Mouse (Mus musculus) heart, embryonic 10.5 days (tissue): Measurements from ENCODE around the gene Dusp3. TPM values are rescaled to one million over a fixed set of nuclear protein-coding genes. Genes with fewer than 3 reads are reported as not detected.

Source experiments
- DNase-seq: peaks from one replicate; pipeline ENCODE4 v3.0.0-alpha.2; 2017; ENCODE audit warnings: low spot score
- H3K27ac ChIP-seq: fragments of 300-500 bp; sonication (generic); 2 replicates; pipeline ENCODE4 v1.5.1; 2016; ENCODE audit warnings: mild to moderate bottlenecking
- H3K27me3 ChIP-seq: fragments of 300-500 bp; sonication (generic); 2 replicates; pipeline ENCODE4 v1.6.1; 2016; ENCODE audit warnings: mild to moderate bottlenecking; ENCODE audit not compliant: poor library complexity, insufficient read depth, severe bottlenecking
- H3K36me3 ChIP-seq: fragments of 300-500 bp; sonication (generic); 2 replicates; pipeline ENCODE4 v1.6.1; 2016; ENCODE audit warnings: mild to moderate bottlenecking, moderate library complexity
- H3K4me1 ChIP-seq: fragments of 300-500 bp; sonication (generic); 2 replicates; pipeline ENCODE4 v1.6.1; 2016; ENCODE audit warnings: mild to moderate bottlenecking
- H3K4me3 ChIP-seq: fragments of 300-500 bp; sonication (generic); 2 replicates; pipeline ENCODE4 v1.5.1; 2016; ENCODE audit warnings: mild to moderate bottlenecking, moderate library complexity
- H3K9me3 ChIP-seq: fragments of 300-500 bp; sonication (generic); 2 replicates; pipeline ENCODE4 v1.6.1; 2016; ENCODE audit warnings: mild to moderate bottlenecking, moderate library complexity
- WGBS: fragments of 180-500 bp; shearing (Covaris S2); methylation state at CpG from one replicate; pipeline ENCODE4 v1.1.7; 2016; 5-methylcytosine and 5-hydroxymethylcytosine counted together
- polyA plus RNA-seq: library from polyadenylated mRNA; unstranded; fragments of >200 nt; fragmentation: Nextera tagmentation; extraction: Ambion mirVana; gene quantifications from 2 replicates; pipeline ENCODE4 v1.2.1, GENCODE M21; 2016

Dusp3 gene
- polyA plus RNA-seq, 1 experiment from 2014 or later = 32.3 TPM

- DNase-seq = no peak
- 55% methylated on average over 10 of the region's 10 CpGs for WGBS
- H3K27ac ChIP-seq = peak overlapping the region; percentile 96
- no peaks in the 10 kb centered on the region for H3K9me3 ChIP-seq
- peaks cover 17% of the 10 kb centered on the region for H3K27me3 ChIP-seq
- peak overlapping the region; percentile 87 for H3K4me3 ChIP-seq
- peaks cover 34% of the 10 kb centered on the region for H3K36me3 ChIP-seq
- peaks cover 35% of the 10 kb centered on the region for H3K4me1 ChIP-seq
Measured at GRCm38 (mm10) chr11:101983431-101983921, 3.3 kb downstream of the Dusp3 start.

- WGBS = 35% methylated on average over 6 of the region's 6 CpGs
- Histone ChIP-seq H3K4me1 (peaks cover 40% of the 10 kb centered on the region), H3K27ac (peak overlapping the region; percentile 96), H3K4me3 (peak overlapping the region; percentile 87), H3K27me3 (peaks cover 12% of the 10 kb centered on the region), H3K9me3 (no peaks in the 10 kb centered on the region), H3K36me3 (peaks cover 39% of the 10 kb centered on the region)
- no peak for DNase-seq
Measured at GRCm38 (mm10) chr11:101982981-101983411, 3.8 kb downstream of the Dusp3 start.

- peak overlapping the region; percentile 66 for H3K27ac ChIP-seq
- peaks cover 47% of the 10 kb centered on the region for H3K4me1 ChIP-seq
- no peak overlapping the region; the same call in 1 of the 2 replicates for H3K4me3 ChIP-seq
Measured at GRCm38 (mm10) chr11:101981850-101982249, 5.0 kb downstream of the Dusp3 start.

GRCm38 (mm10) chr11:101980603-101981157, 6.1 kb downstream of the Dusp3 start:
- WGBS = 81% methylated on average over 9 of the region's 9 CpGs
- peaks cover 47% of the 10 kb centered on the region for H3K4me1 ChIP-seq
- H3K27me3 ChIP-seq = no peaks in the 10 kb centered on the region
- no peaks in the 10 kb centered on the region for H3K9me3 ChIP-seq
- no peak overlapping the region for H3K27ac ChIP-seq
- peaks cover 60% of the 10 kb centered on the region for H3K36me3 ChIP-seq
- no peak for DNase-seq
- H3K4me3 ChIP-seq = no peak overlapping the region

More at GRCm38 (mm10) chr11:101981850-101982249, 5.0 kb downstream of the Dusp3 start:
- Histone ChIP-seq H3K9me3 (no peaks in the 10 kb centered on the region), H3K27me3 (peaks cover under 1% of the 10 kb centered on the region; the same call in 1 of the 2 replicates), H3K36me3 (peaks cover 50% of the 10 kb centered on the region)
- WGBS = 59% methylated on average over 12 of the region's 12 CpGs
- DNase-seq = no peak

- H3K4me3 ChIP-seq = no peak overlapping the region
- no peak for DNase-seq
- H3K27ac ChIP-seq = no peak overlapping the region
- no peaks in the 10 kb centered on the region for H3K27me3 ChIP-seq
- H3K9me3 ChIP-seq = no peaks in the 10 kb centered on the region
- peaks cover 69% of the 10 kb centered on the region for H3K36me3 ChIP-seq
- H3K4me1 ChIP-seq = peaks cover 42% of the 10 kb centered on the region
- WGBS = 81% methylated on average over 5 of the region's 5 CpGs
Measured at GRCm38 (mm10) chr11:101979140-101979539, 7.7 kb downstream of the Dusp3 start.

- H3K27ac ChIP-seq = no peak overlapping the region
- no peak overlapping the region for H3K4me3 ChIP-seq
- DNase-seq = no peak
- peaks cover 85% of the 10 kb centered on the region for H3K36me3 ChIP-seq
- no peaks in the 10 kb centered on the region for H3K27me3 ChIP-seq
- H3K9me3 ChIP-seq = no peaks in the 10 kb centered on the region
- WGBS = 95% methylated on average over 7 of the region's 7 CpGs
- H3K4me1 ChIP-seq = peaks cover 24% of the 10 kb centered on the region
Measured at GRCm38 (mm10) chr11:101976949-101977348, 9.9 kb downstream of the Dusp3 start.

GRCm38 (mm10) chr11:101974923-101975322, 11.9 kb downstream of the Dusp3 start:
- H3K27ac ChIP-seq = no peak overlapping the region
- peaks cover 17% of the 10 kb centered on the region for H3K4me1 ChIP-seq
- 47% methylated on average over 9 of the region's 9 CpGs for WGBS
- H3K27me3 ChIP-seq = no peaks in the 10 kb centered on the region
- no peaks in the 10 kb centered on the region for H3K9me3 ChIP-seq
- DNase-seq = no peak
- peaks cover 65% of the 10 kb centered on the region for H3K36me3 ChIP-seq
- no peak overlapping the region for H3K4me3 ChIP-seq

- peaks cover 17% of the 10 kb centered on the region for H3K4me1 ChIP-seq
- no peak overlapping the region for H3K27ac ChIP-seq
- no peak for DNase-seq
- H3K4me3 ChIP-seq = no peak overlapping the region
- no peaks in the 10 kb centered on the region for H3K27me3 ChIP-seq
- peaks cover 57% of the 10 kb centered on the region for H3K36me3 ChIP-seq
- H3K9me3 ChIP-seq = no peaks in the 10 kb centered on the region
- 63% methylated on average over 6 of the region's 6 CpGs for WGBS
Measured at GRCm38 (mm10) chr11:101974181-101974580, 12.6 kb downstream of the Dusp3 start.

- H3K27me3 ChIP-seq = 0 out of 2 replicates have a peak, but pooled peaks cover under 1% of the 10 kb centered on the region
- WGBS = 79% methylated on average over 9 of the region's 9 CpGs
- no peaks in the 10 kb centered on the region for H3K9me3 ChIP-seq
- H3K4me3 ChIP-seq = no peak overlapping the region
- peaks cover 19% of the 10 kb centered on the region for H3K4me1 ChIP-seq
- peaks cover 51% of the 10 kb centered on the region for H3K36me3 ChIP-seq
- H3K27ac ChIP-seq = no peak overlapping the region
- no peak for DNase-seq
Measured at GRCm38 (mm10) chr11:101973496-101973895, 13.3 kb downstream of the Dusp3 start.

GRCm38 (mm10) chr11:101972651-101973050, 14.2 kb downstream of the Dusp3 start:
- H3K9me3 ChIP-seq = no peaks in the 10 kb centered on the region
- peaks cover 17% of the 10 kb centered on the region for H3K4me1 ChIP-seq
- no peak for DNase-seq
- no peak overlapping the region for H3K27ac ChIP-seq
- peaks cover 9% of the 10 kb centered on the region for H3K27me3 ChIP-seq
- 92% methylated on average over 5 of the region's 5 CpGs for WGBS
- H3K36me3 ChIP-seq = peaks cover 43% of the 10 kb centered on the region
- H3K4me3 ChIP-seq = no peak overlapping the region

GRCm38 (mm10) chr11:101972097-101972496, 14.7 kb downstream of the Dusp3 start:
- Histone ChIP-seq H3K27me3 (peaks cover 15% of the 10 kb centered on the region), H3K9me3 (no peaks in the 10 kb centered on the region), H3K36me3 (peaks cover 37% of the 10 kb centered on the region), H3K4me3 (no peak overlapping the region), H3K27ac (no peak overlapping the region), H3K4me1 (peaks cover 18% of the 10 kb centered on the region)
- whole genome bisulfite sequencing = 73% methylated on average over 3 of the region's 3 CpGs
- no peak for DNase-seq

GRCm38 (mm10) chr11:101971410-101971809, 15.4 kb downstream of the Dusp3 start:
- H3K4me3 ChIP-seq = no peak overlapping the region
- peaks cover 25% of the 10 kb centered on the region for H3K4me1 ChIP-seq
- H3K27ac ChIP-seq = no peak overlapping the region
- no peaks in the 10 kb centered on the region for H3K9me3 ChIP-seq
- WGBS = 32% methylated on average over 3 of the region's 3 CpGs
- H3K36me3 ChIP-seq = peaks cover 30% of the 10 kb centered on the region
- no peak for DNase-seq
- H3K27me3 ChIP-seq = peaks cover 22% of the 10 kb centered on the region

- Histone ChIP-seq H3K27me3 (peaks cover 38% of the 10 kb centered on the region), H3K4me1 (peaks cover 38% of the 10 kb centered on the region), H3K27ac (no peak overlapping the region), H3K9me3 (no peaks in the 10 kb centered on the region), H3K36me3 (peaks cover 23% of the 10 kb centered on the region), H3K4me3 (no peak overlapping the region)
- no peak for DNase-seq
- 76% methylated on average over 13 of the region's 13 CpGs for WGBS
Measured at GRCm38 (mm10) chr11:101969835-101970234, 17.0 kb downstream of the Dusp3 start.
